Mouse (Mus musculus): ENCODE measurements around the gene Sparcl1.

- TF ChIP-seq GATA1 (IDR thresholded peaks at IDR 0.05; ENCODE audit: borderline replicate concordance, low read length) (no peak), FLI1 (IDR thresholded peaks at IDR 0.05; ENCODE audit: low read length) (no peak)
Measured at GRCm38 (mm10) chr5:104073602-104074001, 39.9 kb downstream of the Sparcl1 start.
